Mouse (Mus musculus) bone marrow macrophage, adult 2 months (primary cell): ENCODE data around the gene Tmco4.

ENCODE experiments used
- CTCF ChIP-seq: IDR thresholded peaks from 2 replicates; pipeline ENCODE4 v1.5.1; 2012; ENCODE audit warnings: low read depth, mild to moderate bottlenecking, low read length, moderate library complexity
- POLR2A ChIP-seq: IDR thresholded peaks from 2 replicates; pipeline ENCODE4 v1.6.1; 2012; ENCODE audit warnings: mild to moderate bottlenecking, low read depth, low read length, borderline replicate concordance

DNA sequence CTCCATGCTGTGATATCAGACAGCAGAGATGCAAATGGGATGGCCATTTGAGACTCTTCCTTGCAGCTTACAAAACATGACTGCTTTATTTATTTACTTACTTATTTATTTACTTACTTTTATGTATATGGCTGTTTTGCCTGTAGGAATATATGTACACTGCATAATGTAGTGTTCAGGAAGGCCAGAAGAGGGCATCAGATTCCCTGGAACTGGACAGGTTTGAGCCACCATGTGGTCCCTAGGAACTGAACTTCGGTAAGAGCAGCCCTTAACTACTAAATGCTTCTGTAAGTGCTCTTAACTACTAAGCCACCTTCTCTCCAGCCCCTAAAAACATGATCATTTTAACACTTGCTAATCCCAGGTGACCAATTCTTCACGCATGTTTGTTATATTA is 105.6 kb downstream of the Tmco4 start:
- TF ChIP-seq POLR2A (no peak), CTCF (no peak)
